Mouse (Mus musculus) limb, embryonic 14.5 days (tissue): Measurements from ENCODE around the gene Fam129b. TPM values are rescaled to one million over a fixed set of nuclear protein-coding genes. Genes with fewer than 3 reads are reported as not detected.

ENCODE experiments used
- ATAC-seq: fragments of 200-750 bp; cut with Nextera tagmentation; 2 replicates; pipeline ENCODE4 v1.8.0; 2017; ENCODE audit warnings: low read depth, moderate number of reproducible peaks, moderate TSS enrichment; ENCODE audit not compliant: low FRiP score
- DNase-seq: peaks from one replicate; pipeline ENCODE4 v3.0.0-alpha.2; 2015; ENCODE audit warnings: low spot score
- H3K27ac ChIP-seq: fragments of 300-500 bp; sonication (generic); replicated peaks from 2 replicates; pipeline ENCODE4 v1.5.1; 2014; ENCODE audit warnings: low read depth, mild to moderate bottlenecking, low read length, moderate library complexity, mixed read lengths
- H3K27me3 ChIP-seq: fragments of 300-500 bp; sonication (generic); 2 replicates; pipeline ENCODE4 v1.6.1; 2014; ENCODE audit warnings: low read length, mixed read lengths; ENCODE audit not compliant: control insufficient read depth, insufficient read depth
- H3K36me3 ChIP-seq: fragments of 300-500 bp; sonication (generic); 2 replicates; pipeline ENCODE4 v1.6.1; 2014; ENCODE audit warnings: mild to moderate bottlenecking, low read length, moderate library complexity, mixed read lengths; ENCODE audit not compliant: control insufficient read depth, insufficient read depth
- H3K4me1 ChIP-seq: fragments of 300-500 bp; sonication (generic); 2 replicates; pipeline ENCODE4 v1.6.1; 2014; ENCODE audit warnings: antibody characterized with exemption, low read length, mixed read lengths; ENCODE audit not compliant: control insufficient read depth, insufficient read depth
- H3K4me2 ChIP-seq: fragments of 300-500 bp; sonication (generic); replicated peaks from 2 replicates; pipeline ENCODE4 v1.6.1; 2014; ENCODE audit warnings: low read depth, mild to moderate bottlenecking, low read length, moderate library complexity; ENCODE audit not compliant: severe bottlenecking
- H3K4me3 ChIP-seq: fragments of 300-500 bp; sonication (generic); replicated peaks from 2 replicates; pipeline ENCODE4 v1.5.1; 2014; ENCODE audit warnings: low read length
- H3K9ac ChIP-seq: fragments of 300-500 bp; sonication (generic); 2 replicates; pipeline ENCODE4 v1.6.1; 2014; ENCODE audit warnings: mild to moderate bottlenecking, low read depth, low read length, moderate library complexity; ENCODE audit not compliant: severe bottlenecking
- H3K9me3 ChIP-seq: fragments of 300-500 bp; sonication (generic); 2 replicates; pipeline ENCODE4 v1.6.1; 2016; ENCODE audit warnings: low read length; ENCODE audit not compliant: control insufficient read depth
- POLR2A ChIP-seq: fragments of 200-500 bp; IDR thresholded peaks from 2 replicates; pipeline ENCODE4 v1.8.0; 2012; ENCODE audit warnings: inconsistent platforms, mild to moderate bottlenecking, moderate library complexity, borderline replicate concordance; ENCODE audit not compliant: insufficient read depth, insufficient read length; ENCODE audit errors: extremely low read depth
- WGBS: fragments of 180-500 bp; shearing (Covaris S2); extraction: QIAGEN DNeasy Blood & Tissue Kit; methylation state at CpG from one replicate; pipeline ENCODE4 v1.1.7; 2014; 5-methylcytosine and 5-hydroxymethylcytosine counted together
- polyA plus RNA-seq, 2 experiments: library from polyadenylated mRNA; depleted of rRNA in 1 of 2; stranded (reverse) in 1 of 2; unstranded in 1 of 2; fragments of >200 nt; fragmentation: Nextera tagmentation in 1 of 2; extraction: Ambion mirVana in 1 of 2; gene quantifications; 2 replicates each; pipeline versions ENCODE4 v1.2.1 to v1.2.3; 2012 to 2014

Gene Fam129b
- polyA plus RNA-seq, 2 experiments: 46.2 to 73.5 TPM

DNA sequence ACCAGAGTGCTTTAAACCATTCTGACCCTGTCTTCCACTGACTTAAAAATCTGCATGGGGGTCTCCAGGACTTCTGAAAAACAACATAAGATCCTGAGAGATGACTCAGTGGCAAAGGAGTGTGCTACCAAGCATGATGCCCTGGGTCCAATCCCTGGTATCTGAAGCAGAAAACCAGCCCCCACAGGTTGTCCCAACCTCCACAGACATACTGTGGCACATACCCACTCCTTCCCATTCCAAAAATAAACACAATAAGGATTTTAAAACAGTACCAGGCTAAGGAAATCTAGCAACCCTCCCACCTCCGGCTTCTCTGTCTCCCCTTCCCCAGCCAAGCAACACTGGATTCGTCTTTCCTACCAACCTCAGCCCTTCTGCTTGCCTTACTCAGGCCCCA is 36.7 kb upstream of the Fam129b start:
- TF ChIP-seq POLR2A: no peak
- Histone ChIP-seq H3K27ac (no peak overlapping the region), H3K4me2 (no peak overlapping the region), H3K36me3 (no peaks in the 10 kb centered on the region), H3K4me1 (no peaks in the 10 kb centered on the region), H3K9me3 (no peaks in the 10 kb centered on the region), H3K27me3 (no peaks in the 10 kb centered on the region), H3K9ac (no peak overlapping the region), H3K4me3 (no peak overlapping the region)
- ATAC-seq (no peak), DNase-seq (no peak)
- WGBS: 61% methylated on average over 2 of the region's 2 CpGs

- Histone ChIP-seq H3K4me2 (no peak overlapping the region), H3K9me3 (no peaks in the 10 kb centered on the region), H3K27me3 (no peaks in the 10 kb centered on the region), H3K36me3 (no peaks in the 10 kb centered on the region), H3K9ac (no peak overlapping the region), H3K27ac (no peak overlapping the region), H3K4me1 (no peaks in the 10 kb centered on the region), H3K4me3 (no peak overlapping the region)
- WGBS: 53% methylated on average over 5 of the region's 5 CpGs
- no peak for DNase-seq
- no peak for ATAC-seq
- no peak for TF ChIP-seq POLR2A
Measured at GRCm38 (mm10) chr2:32841099-32841498, 34.8 kb upstream of the Fam129b start.

GRCm38 (mm10) chr2:32842558-32842957 is 33.4 kb upstream of the Fam129b start:
- no peak overlapping the region for H3K4me3 ChIP-seq
- H3K4me1 ChIP-seq: no peaks in the 10 kb centered on the region
- DNase-seq (no peak), ATAC-seq (no peak)
- no peaks in the 10 kb centered on the region for H3K9me3 ChIP-seq
- 48% methylated on average over 4 of the region's 4 CpGs for WGBS
- no peak for TF ChIP-seq POLR2A
- no peaks in the 10 kb centered on the region for H3K27me3 ChIP-seq
- no peaks in the 10 kb centered on the region for H3K36me3 ChIP-seq
- H3K4me2 ChIP-seq: no peak overlapping the region
- H3K9ac ChIP-seq: no peak overlapping the region
- H3K27ac ChIP-seq: no peak overlapping the region

DNA sequence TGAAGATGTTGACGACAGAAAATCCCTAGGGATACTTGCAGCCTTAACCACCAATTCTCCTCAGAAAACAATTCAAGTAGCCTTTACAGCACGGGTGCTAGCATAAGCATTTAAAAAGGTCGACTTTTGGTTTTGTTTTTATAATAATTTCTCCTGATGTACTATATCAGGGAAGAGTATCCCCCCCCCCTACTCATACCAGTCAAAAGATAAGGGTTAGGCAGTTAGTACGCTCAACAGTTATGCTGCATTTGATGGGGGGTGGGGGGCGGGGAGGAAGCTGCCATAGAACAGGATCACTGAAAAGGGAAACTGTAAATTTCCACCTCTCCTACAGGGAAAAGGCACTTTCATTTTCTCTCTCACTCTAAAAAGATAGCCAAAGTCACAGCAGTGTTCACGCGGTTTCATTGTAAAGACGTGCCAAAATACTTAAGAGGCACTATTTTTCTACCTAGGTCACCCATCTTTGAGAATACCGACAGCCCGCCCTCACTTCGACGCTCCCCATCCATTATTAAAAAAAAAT is 30.3 kb upstream of the Fam129b start:
- Histone ChIP-seq H3K36me3 (no peaks in the 10 kb centered on the region), H3K4me2 (peak overlapping the region; percentile 99), H3K27me3 (no peaks in the 10 kb centered on the region), H3K27ac (no peak overlapping the region), H3K9ac (peak overlapping the region; percentile 70), H3K4me1 (no peaks in the 10 kb centered on the region), H3K4me3 (peak overlapping the region; percentile 74), H3K9me3 (no peaks in the 10 kb centered on the region)
- 7% methylated on average over 12 of the region's 12 CpGs for WGBS
- ATAC-seq: no peak
- TF ChIP-seq POLR2A: no peak
- no peak for DNase-seq

DNA sequence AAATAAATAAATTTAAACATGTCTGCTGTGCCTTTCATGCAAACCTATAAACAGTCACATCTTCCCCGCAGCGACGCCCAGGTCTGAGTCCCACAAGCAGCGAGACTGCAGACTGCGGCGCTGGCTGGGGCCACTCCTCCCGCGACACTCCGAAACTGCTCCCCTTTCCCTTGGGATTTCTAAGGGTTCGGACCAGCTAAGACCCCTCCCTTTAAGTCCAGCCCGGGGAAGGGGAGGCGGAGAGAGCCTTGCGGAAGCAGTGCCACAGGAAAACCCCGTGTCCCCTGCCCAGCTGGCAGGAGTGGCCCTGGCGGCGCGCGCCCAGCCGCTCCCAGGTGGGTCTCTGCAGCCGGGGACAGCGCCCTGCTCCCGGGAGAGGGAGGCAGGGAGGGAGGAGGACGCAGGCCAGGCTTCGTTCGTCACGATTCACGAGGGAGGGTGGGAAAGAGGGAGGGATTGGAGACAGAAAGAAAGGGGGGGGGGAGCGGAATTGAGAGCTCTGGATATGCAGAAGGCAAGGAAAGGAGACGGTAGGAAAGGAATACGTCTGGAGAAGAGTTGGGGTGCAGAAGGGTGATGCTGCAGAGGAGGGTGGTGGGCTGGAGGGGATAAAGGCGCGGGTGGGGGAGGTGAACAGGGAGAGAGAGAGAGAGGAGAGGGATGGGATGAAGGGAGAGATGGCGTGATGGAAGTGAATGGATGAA is 29.7 kb upstream of the Fam129b start:
- Histone ChIP-seq H3K9ac (peak overlapping the region; percentile 70), H3K36me3 (no peaks in the 10 kb centered on the region), H3K9me3 (no peaks in the 10 kb centered on the region), H3K4me1 (no peaks in the 10 kb centered on the region), H3K27ac (peak overlapping the region; percentile 48; the same call in 1 of the 2 replicates), H3K4me3 (peak overlapping the region; percentile 74), H3K4me2 (peak overlapping the region; percentile 99), H3K27me3 (0 out of 2 replicates have a peak, but pooled peaks cover 3% of the 10 kb centered on the region)
- under 1% methylated on average over 33 of the region's 33 CpGs for WGBS
- no peak for TF ChIP-seq POLR2A
- peak; percentile 17; the same call in 1 of the 2 replicates for ATAC-seq
- DNase-seq: peak; percentile 25
